Mouse (Mus musculus): ENCODE data around the gene Ikbip.

DNA sequence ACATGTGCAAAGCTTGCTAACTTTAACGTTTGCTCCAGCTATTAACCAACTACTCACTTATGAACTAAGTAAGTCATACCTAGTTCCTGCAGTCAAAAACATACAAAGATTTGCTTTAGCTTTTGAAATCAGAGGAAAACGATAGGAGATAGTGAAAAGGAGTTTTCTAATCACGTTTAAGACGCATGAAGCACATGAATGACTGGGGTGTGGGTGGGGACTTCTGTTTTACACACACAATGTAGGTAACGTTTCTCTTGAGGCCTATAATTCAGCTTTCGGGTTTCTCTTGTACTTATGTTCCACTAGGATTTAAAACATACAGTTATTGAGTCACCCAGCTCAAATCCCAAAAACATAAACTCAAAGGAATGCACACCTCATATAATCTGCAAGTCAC, 39.9 kb downstream of the Ikbip start:
- TF ChIP-seq CTCF (IDR thresholded peaks at IDR 0.05; ENCODE audit: insufficient read depth, low read length) (no peak), POLR2A (IDR thresholded peaks at IDR 0.05; ENCODE audit: borderline replicate concordance, extremely low read depth, low read depth, low read length) (no peak)

Data from lung, adult 2 months (tissue).